Mouse (Mus musculus) limb, embryonic 13.5 days (tissue): ENCODE results near the gene Kcnk3. TPM values are rescaled to one million over a fixed set of nuclear protein-coding genes. Genes with fewer than 3 reads are reported as not detected.
A peak's percentile ranks its signal among the peaks of the same experiment; 100 is the strongest.

Experiments
- ATAC-seq: fragments of 200-750 bp; cut with Nextera tagmentation; 2 replicates; pipeline ENCODE4 v1.8.0; 2017; ENCODE audit warnings: low read depth, moderate number of reproducible peaks, moderate TSS enrichment; ENCODE audit not compliant: low FRiP score
- H3K27ac ChIP-seq: fragments of 300-500 bp; sonication (generic); 2 replicates; pipeline ENCODE4 v1.5.1; 2015; ENCODE audit warnings: inconsistent platforms, mild to moderate bottlenecking, moderate library complexity
- H3K27me3 ChIP-seq: fragments of 300-500 bp; sonication (generic); 2 replicates; pipeline ENCODE4 v1.6.1; 2015; ENCODE audit warnings: mild to moderate bottlenecking, inconsistent platforms
- H3K36me3 ChIP-seq: fragments of 300-500 bp; sonication (generic); 2 replicates; pipeline ENCODE4 v1.6.1; 2015; ENCODE audit warnings: inconsistent platforms, mild to moderate bottlenecking, moderate library complexity
- H3K4me1 ChIP-seq: fragments of 300-500 bp; sonication (generic); 2 replicates; pipeline ENCODE4 v1.6.1; 2015; ENCODE audit warnings: inconsistent platforms
- H3K4me2 ChIP-seq: fragments of 300-500 bp; sonication (generic); replicated peaks from 2 replicates; pipeline ENCODE4 v1.6.1; 2015; ENCODE audit warnings: inconsistent platforms, mild to moderate bottlenecking, moderate library complexity
- H3K4me3 ChIP-seq: fragments of 300-500 bp; sonication (generic); 2 replicates; pipeline ENCODE4 v1.5.1; 2015; ENCODE audit warnings: moderate library complexity, mild to moderate bottlenecking, inconsistent platforms
- H3K9ac ChIP-seq: fragments of 300-500 bp; sonication (generic); 2 replicates; pipeline ENCODE4 v1.6.1; 2015; ENCODE audit warnings: mild to moderate bottlenecking, inconsistent platforms
- H3K9me3 ChIP-seq: fragments of 300-500 bp; sonication (generic); 2 replicates; pipeline ENCODE4 v1.6.1; 2016; ENCODE audit warnings: inconsistent platforms
- whole genome bisulfite sequencing: fragments of 180-500 bp; shearing (Covaris S2); methylation state at CpG from one replicate; pipeline ENCODE4 v1.1.7; 2015; 5-methylcytosine and 5-hydroxymethylcytosine counted together
- polyA plus RNA-seq: library from polyadenylated mRNA; unstranded; fragments of >200 nt; fragmentation: Nextera tagmentation; extraction: Ambion mirVana; gene quantifications from 2 replicates; pipeline ENCODE4 v1.2.1, GENCODE M21; 2015

Gene Kcnk3
- polyA plus RNA-seq, 1 experiment from 2014 or later: 0.66 TPM

- no peak overlapping the region for H3K4me3 ChIP-seq
- H3K9me3 ChIP-seq: no peaks in the 10 kb centered on the region
- WGBS: 71% methylated on average over 5 of the region's 5 CpGs
- H3K27ac ChIP-seq: no peak overlapping the region
- ATAC-seq: no peak
- H3K27me3 ChIP-seq: no peaks in the 10 kb centered on the region
- H3K36me3 ChIP-seq: no peaks in the 10 kb centered on the region
- H3K9ac ChIP-seq: no peak overlapping the region
- no peaks in the 10 kb centered on the region for H3K4me1 ChIP-seq
- no peak overlapping the region for H3K4me2 ChIP-seq
These were observed 16.1 kb upstream of the Kcnk3 start for GRCm38 (mm10) chr5:30571820-30572219.

DNA sequence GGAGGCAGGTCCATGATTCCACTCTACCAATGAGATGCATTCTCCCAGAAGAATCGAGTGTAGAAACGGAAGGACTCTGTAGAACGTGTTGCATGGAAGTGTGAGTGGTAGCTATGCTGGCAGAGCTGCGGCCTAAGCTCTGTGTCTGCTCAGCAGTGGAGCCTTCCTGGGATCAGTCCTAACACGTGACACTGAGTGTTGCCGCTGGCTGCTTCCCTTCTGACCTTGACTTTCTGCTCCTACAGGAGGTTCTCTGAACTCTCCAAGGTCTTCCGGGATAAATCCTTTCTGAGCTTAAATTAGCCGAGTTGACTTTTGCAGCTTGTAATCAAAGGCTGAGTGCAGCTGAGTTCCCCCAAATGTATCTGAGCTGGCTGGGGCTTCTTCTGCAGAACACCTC lies 13.6 kb upstream of the Kcnk3 start:
- Histone ChIP-seq H3K9me3 (no peaks in the 10 kb centered on the region), H3K36me3 (no peaks in the 10 kb centered on the region)
- no peak for ATAC-seq

GRCm38 (mm10) chr5:30576233-30576632 lies 11.7 kb upstream of the Kcnk3 start:
- no peaks in the 10 kb centered on the region for H3K27me3 ChIP-seq
- no peak overlapping the region for H3K27ac ChIP-seq
- H3K4me3 ChIP-seq: no peak overlapping the region
- H3K36me3 ChIP-seq: no peaks in the 10 kb centered on the region
- H3K4me2 ChIP-seq: no peak overlapping the region
- no peak overlapping the region for H3K9ac ChIP-seq
- ATAC-seq: no peak
- H3K4me1 ChIP-seq: no peaks in the 10 kb centered on the region
- H3K9me3 ChIP-seq: no peaks in the 10 kb centered on the region
- WGBS: 80% methylated on average over 7 of the region's 7 CpGs

More for the DNA sequence above, 13.6 kb upstream of the Kcnk3 start:
- no peaks in the 10 kb centered on the region for H3K4me1 ChIP-seq
- no peak overlapping the region for H3K27ac ChIP-seq
- 83% methylated on average over 8 of the region's 8 CpGs for WGBS
- no peaks in the 10 kb centered on the region for H3K27me3 ChIP-seq
- H3K4me3 ChIP-seq: no peak overlapping the region
- no peak overlapping the region for H3K4me2 ChIP-seq
- no peak overlapping the region for H3K9ac ChIP-seq

DNA sequence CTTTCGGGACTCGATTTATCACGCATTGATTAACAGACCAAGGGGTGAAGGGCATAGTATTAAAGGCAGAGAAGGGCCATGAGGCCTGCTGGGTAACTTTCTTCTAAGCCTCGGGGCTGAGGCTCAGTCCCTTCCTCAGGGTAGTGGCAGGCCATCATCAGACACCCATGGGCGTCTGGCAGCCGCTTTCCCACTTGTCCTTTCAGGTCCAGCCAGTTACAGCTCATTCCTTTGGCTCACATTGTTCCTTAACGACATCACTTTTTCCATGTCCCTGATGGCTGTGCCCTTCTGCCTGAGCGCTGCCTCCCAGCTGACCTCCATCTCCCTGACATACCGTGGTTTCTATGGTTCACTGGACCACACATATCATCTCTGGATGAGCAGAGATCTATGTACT lies 10.7 kb upstream of the Kcnk3 start:
- no peaks in the 10 kb centered on the region for H3K9me3 ChIP-seq
- 58% methylated on average over 9 of the region's 9 CpGs for WGBS
- no peak overlapping the region for H3K27ac ChIP-seq
- H3K9ac ChIP-seq: no peak overlapping the region
- no peaks in the 10 kb centered on the region for H3K36me3 ChIP-seq
- H3K4me3 ChIP-seq: no peak overlapping the region
- H3K4me1 ChIP-seq: no peaks in the 10 kb centered on the region
- H3K4me2 ChIP-seq: no peak overlapping the region
- no peaks in the 10 kb centered on the region for H3K27me3 ChIP-seq
- no peak for ATAC-seq

DNA sequence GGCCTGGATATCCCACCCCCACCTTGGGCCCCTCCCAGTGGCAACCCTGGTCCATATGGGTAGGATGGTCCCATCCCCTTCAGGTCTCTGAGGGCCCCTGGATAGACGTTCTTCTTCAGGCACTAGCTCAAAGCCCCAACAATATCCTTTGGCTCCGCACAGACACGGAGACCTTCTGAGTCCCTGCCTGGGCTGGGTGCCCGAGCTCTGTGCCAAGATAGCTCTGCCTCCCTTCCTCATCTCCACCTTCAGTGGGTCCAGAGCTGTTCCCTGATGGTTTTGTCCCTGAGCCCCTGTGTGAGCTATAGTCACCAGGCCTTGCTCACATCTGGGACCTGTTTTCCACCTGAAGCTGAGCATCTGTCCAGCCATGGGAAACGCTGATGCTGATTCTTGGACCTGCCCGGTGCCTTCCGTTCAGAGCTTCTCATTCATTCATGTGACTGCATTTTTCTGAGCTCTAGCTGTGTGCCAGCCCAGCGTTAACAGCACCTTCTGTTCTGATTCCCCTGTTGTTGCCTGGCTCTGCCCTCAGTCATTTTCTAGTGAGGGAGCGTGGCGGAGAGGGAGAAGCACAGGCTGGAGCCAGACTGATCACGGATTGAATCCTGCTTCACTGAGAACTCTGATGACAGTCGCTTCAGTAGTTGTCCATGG lies 10.2 kb upstream of the Kcnk3 start:
- H3K9ac ChIP-seq: no peak overlapping the region
- H3K9me3 ChIP-seq: no peaks in the 10 kb centered on the region
- no peaks in the 10 kb centered on the region for H3K36me3 ChIP-seq
- WGBS: 82% methylated on average over 12 of the region's 12 CpGs
- H3K4me1 ChIP-seq: no peaks in the 10 kb centered on the region
- H3K4me2 ChIP-seq: no peak overlapping the region
- no peaks in the 10 kb centered on the region for H3K27me3 ChIP-seq
- no peak overlapping the region for H3K4me3 ChIP-seq
- no peak overlapping the region for H3K27ac ChIP-seq
- no peak for ATAC-seq

- 70% methylated on average over 6 of the region's 6 CpGs for WGBS
- Histone ChIP-seq H3K9ac (no peak overlapping the region), H3K4me2 (no peak overlapping the region), H3K27me3 (peaks cover 1% of the 10 kb centered on the region; the same call in 1 of the 2 replicates), H3K4me3 (no peak overlapping the region), H3K4me1 (no peaks in the 10 kb centered on the region), H3K9me3 (no peaks in the 10 kb centered on the region), H3K36me3 (no peaks in the 10 kb centered on the region), H3K27ac (no peak overlapping the region)
- no peak for ATAC-seq
These were observed 9.4 kb upstream of the Kcnk3 start for GRCm38 (mm10) chr5:30578445-30579080.

- no peaks in the 10 kb centered on the region for H3K9me3 ChIP-seq
- no peak overlapping the region for H3K9ac ChIP-seq
- H3K4me3 ChIP-seq: no peak overlapping the region
- H3K27me3 ChIP-seq: peaks cover 20% of the 10 kb centered on the region
- H3K36me3 ChIP-seq: no peaks in the 10 kb centered on the region
- ATAC-seq: no peak
- 18% methylated on average over 6 of the region's 6 CpGs for WGBS
- H3K27ac ChIP-seq: no peak overlapping the region
- H3K4me1 ChIP-seq: no peaks in the 10 kb centered on the region
- H3K4me2 ChIP-seq: no peak overlapping the region
These were observed 7.2 kb upstream of the Kcnk3 start for GRCm38 (mm10) chr5:30580725-30581124.

GRCm38 (mm10) chr5:30582017-30582416 lies 6.0 kb upstream of the Kcnk3 start:
- Histone ChIP-seq H3K9ac (no peak overlapping the region), H3K27ac (no peak overlapping the region), H3K9me3 (no peaks in the 10 kb centered on the region), H3K4me2 (no peak overlapping the region), H3K4me3 (no peak overlapping the region), H3K36me3 (no peaks in the 10 kb centered on the region), H3K4me1 (no peaks in the 10 kb centered on the region), H3K27me3 (peaks cover 33% of the 10 kb centered on the region)
- ATAC-seq: no peak
- WGBS: 81% methylated on average over 5 of the region's 5 CpGs

GRCm38 (mm10) chr5:30586616-30587015 lies 1.4 kb upstream of the Kcnk3 start:
- Histone ChIP-seq H3K4me1 (peaks cover 12% of the 10 kb centered on the region), H3K9me3 (no peaks in the 10 kb centered on the region), H3K27ac (no peak overlapping the region), H3K27me3 (peaks cover 79% of the 10 kb centered on the region), H3K4me3 (no peak overlapping the region), H3K9ac (no peak overlapping the region), H3K36me3 (no peaks in the 10 kb centered on the region), H3K4me2 (no peak overlapping the region)
- ATAC-seq: no peak
- 72% methylated on average over 3 of the region's 3 CpGs for WGBS

GRCm38 (mm10) chr5:30587101-30587500 lies 869 bp upstream of the Kcnk3 start:
- 24% methylated on average over 2 of the region's 2 CpGs for WGBS
- H3K27me3 ChIP-seq: peaks cover 82% of the 10 kb centered on the region
- no peak overlapping the region for H3K4me2 ChIP-seq
- no peak overlapping the region for H3K9ac ChIP-seq
- no peak overlapping the region for H3K27ac ChIP-seq
- no peaks in the 10 kb centered on the region for H3K36me3 ChIP-seq
- H3K4me3 ChIP-seq: no peak overlapping the region
- H3K9me3 ChIP-seq: no peaks in the 10 kb centered on the region
- ATAC-seq: no peak
- peaks cover 12% of the 10 kb centered on the region for H3K4me1 ChIP-seq

DNA sequence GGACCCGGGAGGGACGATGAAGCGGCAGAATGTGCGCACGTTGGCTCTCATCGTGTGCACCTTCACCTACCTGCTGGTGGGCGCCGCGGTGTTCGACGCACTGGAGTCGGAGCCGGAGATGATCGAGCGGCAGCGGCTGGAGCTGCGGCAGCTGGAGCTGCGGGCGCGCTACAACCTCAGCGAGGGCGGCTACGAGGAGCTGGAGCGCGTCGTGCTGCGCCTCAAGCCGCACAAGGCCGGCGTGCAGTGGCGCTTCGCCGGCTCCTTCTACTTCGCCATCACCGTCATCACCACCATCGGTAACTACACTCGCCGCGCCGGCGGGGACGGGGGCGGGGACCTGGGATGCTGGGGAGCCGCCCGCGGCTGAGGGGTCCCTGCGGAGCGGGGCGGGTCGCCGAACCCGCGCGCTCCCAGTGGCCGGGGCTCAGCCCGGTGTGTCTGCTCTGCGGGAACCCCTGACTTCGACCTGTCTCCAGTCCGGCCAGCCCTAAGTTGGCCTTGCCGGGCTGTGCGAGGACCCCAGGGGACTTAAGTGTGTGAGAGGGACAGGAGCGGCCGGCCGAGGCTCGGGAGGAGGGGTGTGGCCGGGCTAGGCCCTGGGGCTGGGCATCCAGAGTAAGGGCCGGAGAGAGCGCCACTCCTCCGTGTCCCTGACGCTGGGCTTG lies 465 bp downstream of the Kcnk3 start:
- Histone ChIP-seq H3K9me3 (no peaks in the 10 kb centered on the region), H3K27ac (no peak overlapping the region), H3K9ac (no peak overlapping the region; the same call in 1 of the 2 replicates), H3K4me1 (peaks cover 13% of the 10 kb centered on the region), H3K4me3 (peak overlapping the region; percentile 46), H3K27me3 (peaks cover 91% of the 10 kb centered on the region), H3K4me2 (peak overlapping the region; percentile 96), H3K36me3 (no peaks in the 10 kb centered on the region)
- ATAC-seq: peak; percentile 64
- WGBS: under 1% methylated on average over 70 of the region's 70 CpGs

GRCm38 (mm10) chr5:30589069-30589468 lies 1.1 kb downstream of the Kcnk3 start:
- H3K9me3 ChIP-seq: no peaks in the 10 kb centered on the region
- peaks cover 20% of the 10 kb centered on the region for H3K4me1 ChIP-seq
- H3K36me3 ChIP-seq: no peaks in the 10 kb centered on the region
- H3K4me2 ChIP-seq: peak overlapping the region; percentile 96
- peaks cover 87% of the 10 kb centered on the region for H3K27me3 ChIP-seq
- H3K4me3 ChIP-seq: peak overlapping the region; percentile 46
- ATAC-seq: no peak
- H3K9ac ChIP-seq: no peak overlapping the region
- WGBS: 43% methylated on average over 4 of the region's 4 CpGs
- no peak overlapping the region for H3K27ac ChIP-seq
